Mouse (Mus musculus) megakaryocyte, embryonic 14.5 days (primary cell): Measurements from ENCODE around the gene Hsp90ab1.

ENCODE experiments used
- FLI1 ChIP-seq: IDR thresholded peaks from 2 replicates; pipeline ENCODE4 v1.6.1; 2012; ENCODE audit warnings: low read length, inconsistent platforms, mixed read lengths
- GATA1 ChIP-seq: IDR thresholded peaks from 3 replicates; pipeline ENCODE4 v1.6.1; 2012; ENCODE audit warnings: mixed read lengths, low read length, inconsistent platforms, borderline replicate concordance

GRCm38 (mm10) chr17:45553065-45553464 lies 20.0 kb downstream of the Hsp90ab1 start:
- TF ChIP-seq GATA1 = no peak
- no peak for TF ChIP-seq FLI1
